ENCODE assay signal across 8 mouse cellular contexts in genomic region chr10:63337951-63338836, GRCm38 (mm10). TPM values are rescaled to one million over a fixed set of nuclear protein-coding genes. Genes with fewer than 3 reads are reported as not detected.
DNase-seq lines count a peak whose midpoint lies in the region; ATAC-seq and TF ChIP-seq lines count a peak whose summit lies in the region.

No protein-coding gene starts in this region.

- H3K79me2 ChIP-seq in myocyte (ENCODE audit: control insufficient read depth, insufficient read depth) = peaks cover 41% of the 10 kb centered on the region

- TF ChIP-seq POLR2A in myocyte (IDR thresholded peaks at IDR 0.05; ENCODE audit: insufficient read length, low read depth) = no peak

- no peaks in the 10 kb centered on the region for H3K9me3 ChIP-seq in embryonic facial prominence, embryonic 13.5 days
- no peaks in the 10 kb centered on the region for H3K9me3 ChIP-seq in liver, embryonic 11.5 days (ENCODE audit: control insufficient read depth, low read length)
- no peaks in the 10 kb centered on the region for H3K9me3 ChIP-seq in stomach, embryonic 14.5 days (ENCODE audit: control insufficient read depth, low read depth, low read length)

- H3K4me3 ChIP-seq in embryonic facial prominence, embryonic 13.5 days = peak overlapping the region; percentile 80
- H3K4me3 ChIP-seq in liver, embryonic 11.5 days (ENCODE audit: low read depth, low read length) = peak overlapping the region; percentile 92
- peak overlapping the region; percentile 37 for H3K4me3 ChIP-seq in myocyte
- H3K4me3 ChIP-seq in stomach, embryonic 14.5 days (ENCODE audit: low read depth, low read length) = peak overlapping the region; percentile 55

- H3K36me3 ChIP-seq in embryonic facial prominence, embryonic 13.5 days = peaks cover 20% of the 10 kb centered on the region
- H3K36me3 ChIP-seq in liver, embryonic 11.5 days (ENCODE audit: control insufficient read depth, insufficient read depth, low read length) = peaks cover 3% of the 10 kb centered on the region; the same call in 1 of the 2 replicates
- H3K36me3 ChIP-seq in myocyte (ENCODE audit: control insufficient read depth, insufficient read depth) = no peaks in the 10 kb centered on the region
- peaks cover 12% of the 10 kb centered on the region; the same call in 1 of the 2 replicates for H3K36me3 ChIP-seq in stomach, embryonic 14.5 days (ENCODE audit: control insufficient read depth, insufficient read depth, low read length)

- peak overlapping the region; percentile 92 for H3K27ac ChIP-seq in embryonic facial prominence, embryonic 13.5 days
- H3K27ac ChIP-seq in liver, embryonic 11.5 days (ENCODE audit: low read depth, low read length) = peak overlapping the region; percentile 93
- peak overlapping the region; percentile 84 for H3K27ac ChIP-seq in stomach, embryonic 14.5 days (ENCODE audit: low read length)

- peak overlapping the region; percentile 87 for H3ac ChIP-seq in myocyte (ENCODE audit: control insufficient read depth, insufficient read length)

- peak overlapping the region; percentile 68 for H3K4me2 ChIP-seq in embryonic facial prominence, embryonic 13.5 days
- peak overlapping the region; percentile 86 for H3K4me2 ChIP-seq in liver, embryonic 11.5 days
- peak overlapping the region; percentile 92 for H3K4me2 ChIP-seq in myocyte (ENCODE audit: low read depth)
- peak overlapping the region; percentile 75 for H3K4me2 ChIP-seq in stomach, embryonic 14.5 days (replicated peaks; ENCODE audit: low read depth, low read length)

- under 1% methylated on average over 76 of the region's 113 CpGs for WGBS in embryonic facial prominence, embryonic 13.5 days
- under 1% methylated on average over 98 of the region's 113 CpGs for WGBS in liver, embryonic 11.5 days
- WGBS in stomach, embryonic 14.5 days = under 1% methylated on average over 96 of the region's 113 CpGs

- H3K9ac ChIP-seq in embryonic facial prominence, embryonic 13.5 days = peak overlapping the region; percentile 96
- H3K9ac ChIP-seq in liver, embryonic 11.5 days (ENCODE audit: low read depth, low read length) = peak overlapping the region; percentile 97
- H3K9ac ChIP-seq in stomach, embryonic 14.5 days (replicated peaks; ENCODE audit: low read depth, low read length) = peak overlapping the region; percentile 92

- H3K4me1 ChIP-seq in embryonic facial prominence, embryonic 13.5 days = peaks cover 18% of the 10 kb centered on the region
- H3K4me1 ChIP-seq in liver, embryonic 11.5 days (replicated peaks; ENCODE audit: control insufficient read depth, insufficient read depth, low read length) = peaks cover 13% of the 10 kb centered on the region
- H3K4me1 ChIP-seq in stomach, embryonic 14.5 days (ENCODE audit: control insufficient read depth, insufficient read depth, low read length) = peaks cover 11% of the 10 kb centered on the region; the same call in 1 of the 2 replicates

- no peaks in the 10 kb centered on the region for H3K27me3 ChIP-seq in embryonic facial prominence, embryonic 13.5 days
- H3K27me3 ChIP-seq in liver, embryonic 11.5 days (replicated peaks; ENCODE audit: control insufficient read depth, insufficient read depth, low read length) = no peaks in the 10 kb centered on the region
- H3K27me3 ChIP-seq in myocyte (ENCODE audit: control insufficient read depth, insufficient read depth, insufficient read length) = no peaks in the 10 kb centered on the region
- no peaks in the 10 kb centered on the region for H3K27me3 ChIP-seq in stomach, embryonic 14.5 days (ENCODE audit: control insufficient read depth, insufficient read depth, low read length)

- DNase-seq in A20 (ENCODE audit: low read depth, low spot score) = peak; percentile 70
- peak; percentile 69 for DNase-seq in adrenal gland, postnatal 25 days
- peak; percentile 13 for DNase-seq in heart, adult 8-10 months (ENCODE audit: low spot score)
- peak; percentile 38 for DNase-seq in kidney, adult 9 months
- DNase-seq in liver, embryonic 11.5 days (ENCODE audit: low spot score) = peak; percentile 70

- ATAC-seq in embryonic facial prominence, embryonic 13.5 days (ENCODE audit: insufficient number of reproducible peaks, insufficient read depth, low FRiP score, low TSS enrichment, low read depth) = peak; percentile 77
- ATAC-seq in liver, embryonic 11.5 days (replicated peaks; ENCODE audit: low FRiP score) = peak; percentile 70
- ATAC-seq in stomach, embryonic 14.5 days (ENCODE audit: insufficient number of reproducible peaks, insufficient read depth, low FRiP score, low read depth) = peak; percentile 77

TF ChIP-seq in myocyte, 11 proteins besides CTCF, POLR2A, EP300 and RAD21:
- no peak for TF ChIP-seq E2F4 (IDR thresholded peaks at IDR 0.05; ENCODE audit: insufficient read depth)
- no peak for TF ChIP-seq CEBPB (IDR thresholded peaks at IDR 0.05; ENCODE audit: insufficient read depth, poor library complexity, severe bottlenecking)
- no peak for TF ChIP-seq MYOD1 (IDR thresholded peaks at IDR 0.05; ENCODE audit: control insufficient read depth in 1 of 3, insufficient read length in 2 of 3, low read depth in 2 of 3)
- TF ChIP-seq MAX (IDR thresholded peaks at IDR 0.05; ENCODE audit: low read depth) = no peak
- no peak for TF ChIP-seq REST (IDR thresholded peaks at IDR 0.05; ENCODE audit: insufficient read depth, insufficient read length)
- no peak for TF ChIP-seq TCF12 (IDR thresholded peaks at IDR 0.05; ENCODE audit: insufficient read depth, poor library complexity, severe bottlenecking)
- no peak for TF ChIP-seq POLR2AphosphoS2 (IDR thresholded peaks at IDR 0.05; ENCODE audit: insufficient read length, low read depth)
- no peak for TF ChIP-seq MYOG (IDR thresholded peaks at IDR 0.05; ENCODE audit: control insufficient read depth in 1 of 3, insufficient read depth in 1 of 3, insufficient read length in 2 of 3, low read depth in 2 of 3)
- no peak for TF ChIP-seq TCF3 (IDR thresholded peaks at IDR 0.05; ENCODE audit: insufficient read length, low read depth)
- no peak for TF ChIP-seq SRF (IDR thresholded peaks at IDR 0.05; ENCODE audit: control insufficient read depth, insufficient read length, low read depth)
- no peak for TF ChIP-seq USF1 (IDR thresholded peaks at IDR 0.05; ENCODE audit: low read depth)

RNA-seq across cellular contexts. Expression of gene Sirt1, which starts 43.3 kb away (rescaled TPM):
- total RNA-seq in adrenal gland, postnatal 25 days (2021) = 16.2 and 17.7 TPM in 2 replicates
- 6.5 and 7.7 TPM in 2 replicates for polyA plus RNA-seq in embryonic facial prominence, embryonic 13.5 days (2015; fragmentation: Nextera tagmentation; extraction: Ambion mirVana)
- total RNA-seq in heart, adult 8-10 months (2022) = 10 to 100 TPM in 2 of 4 experiments, 1 to 10 TPM in 2; 9.3 to 12.3 (median 10.7) TPM
- polyA plus RNA-seq in liver, embryonic 11.5 days (2014; fragmentation: Nextera tagmentation; extraction: Ambion mirVana) = 7.0 and 7.9 TPM in 2 replicates
- polyA plus RNA-seq in myocyte (2012; fragmentation: generic; extraction: Trizol) = 2.4 TPM
- 8.1 and 8.6 TPM in 2 replicates for polyA plus RNA-seq in stomach, embryonic 14.5 days (2014; fragmentation: Nextera tagmentation; extraction: Ambion mirVana)

RNA-seq across cellular contexts. Expression of gene Dnajc12, which starts 44.0 kb away (rescaled TPM):
- total RNA-seq in adrenal gland, postnatal 25 days (2021) = 9.0 and 15.1 TPM in 2 replicates
- polyA plus RNA-seq in embryonic facial prominence, embryonic 13.5 days (2015; fragmentation: Nextera tagmentation; extraction: Ambion mirVana) = 13.5 and 14.0 TPM in 2 replicates
- 10 to 100 TPM; 14.6 to 19.2 (median 19.0) TPM for total RNA-seq in heart, adult 8-10 months (2022)
- 18.7 and 19.5 TPM in 2 replicates for polyA plus RNA-seq in liver, embryonic 11.5 days (2014; fragmentation: Nextera tagmentation; extraction: Ambion mirVana)
- polyA plus RNA-seq in myocyte (2012; fragmentation: generic; extraction: Trizol) = 2.4 TPM
- 8.7 and 10.0 TPM in 2 replicates for polyA plus RNA-seq in stomach, embryonic 14.5 days (2014; fragmentation: Nextera tagmentation; extraction: Ambion mirVana)

Comparison
In these comparisons a context has a peak if more than half of its experiments do, and no peak if none do; other contexts are left out.
1. Peak in every context shown above with its lines: DNase-seq, ATAC-seq, H3K4me3 ChIP-seq and H3K27ac ChIP-seq.
2. DNase-seq: peak in every context shown above with its lines; median percentile 70 in A20; 70 in liver, embryonic 11.5 days; 69 in adrenal gland, postnatal 25 days; 38 in kidney, adult 9 months; 13 in heart, adult 8-10 months.
3. H3K4me3 ChIP-seq: peak in every context shown above with its lines; median percentile 92 in liver, embryonic 11.5 days; 80 in embryonic facial prominence, embryonic 13.5 days; 55 in stomach, embryonic 14.5 days; 37 in myocyte.